Mouse (Mus musculus): ENCODE measurements around the gene Ifnl3. TPM values are rescaled to one million over a fixed set of nuclear protein-coding genes. Genes with fewer than 3 reads are reported as not detected.

Gene Ifnl3
- total and polyA plus RNA-seq, 3 experiments = not detected

DNA sequence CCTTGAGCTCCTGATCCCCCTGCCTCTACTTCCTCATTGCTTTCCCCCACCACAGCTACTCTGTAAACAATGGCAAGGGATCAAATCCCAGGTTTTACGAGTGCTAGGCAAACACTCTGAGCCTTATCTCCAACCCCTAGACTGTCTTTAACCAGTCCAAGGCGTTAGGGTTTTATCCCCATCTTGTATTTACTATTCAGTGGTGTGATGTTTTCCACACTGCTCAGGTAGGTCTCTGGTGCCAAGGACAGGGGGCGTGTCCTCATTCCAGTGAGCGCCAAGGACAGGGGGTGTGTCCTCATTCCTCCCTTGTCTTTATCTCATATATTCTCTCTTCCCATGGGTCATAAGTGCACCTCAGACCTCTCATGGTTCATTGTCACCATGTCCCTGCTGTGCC is 17.9 kb downstream of the Ifnl3 start, which contains the start of gene Sycn:
Gene Sycn (plus strand): TSS at position 360 of the 400 bp plus-strand sequence.
- Histone ChIP-seq H3K9ac (ENCODE audit: control insufficient read depth, low read depth, low read length, poor library complexity, severe bottlenecking) (no peak within 1 kb of the TSS), H3K36me3 (ENCODE audit: control insufficient read depth in 1 of 2, insufficient read depth in 2 of 2, low read length in 2 of 2) (no peaks in the 10 kb centered on the region), H3K27ac (ENCODE audit: control insufficient read depth, low read depth, low read length) (no peak within 1 kb of the TSS), H3K79me2 (ENCODE audit: control insufficient read depth, insufficient read depth, low read length, poor library complexity) (no peaks in the 10 kb centered on the region), H3K4me1 (ENCODE audit: control insufficient read depth in 1 of 2, insufficient read depth in 2 of 2, low read length in 2 of 2) (no peaks in the 10 kb centered on the region), H3K4me3 (ENCODE audit: control insufficient read depth in 1 of 2, insufficient read depth in 1 of 2, low read depth in 2 of 2, low read length in 2 of 2) (no peak within 1 kb of the TSS), H3K9me3 (replicated peaks; ENCODE audit: insufficient read depth, low read length) (no peaks in the 10 kb centered on the region), H3K27me3 (ENCODE audit: control insufficient read depth in 1 of 2, insufficient read depth in 2 of 2, low read length in 2 of 2) (no peaks in the 10 kb centered on the region)
- DNase-seq (ENCODE audit: low read depth, low spot score) = no peak
- TF ChIP-seq HCFC1 (IDR thresholded peaks at IDR 0.05; ENCODE audit: low read depth, low read length) (no peak), ZMIZ1 (IDR thresholded peaks at IDR 0.05; ENCODE audit: low read depth, low read length) (no peak), POLR2AphosphoS2 (IDR thresholded peaks at IDR 0.05; ENCODE audit: low read length) (no peak), TCF12 (IDR thresholded peaks at IDR 0.05; ENCODE audit: low read depth, low read length) (no peak), ETS1 (IDR thresholded peaks at IDR 0.05; ENCODE audit: low read depth, low read length) (no peak), CTCF (IDR thresholded peaks at IDR 0.05 in 2 of 3, conservative IDR thresholded peaks at IDR 0.05 in 1 of 3; ENCODE audit: control insufficient read depth in 1 of 3, insufficient read depth in 1 of 3, low read depth in 2 of 3, low read length in 3 of 3, poor library complexity in 1 of 3, severe bottlenecking in 1 of 3) (no peak), GABPA (IDR thresholded peaks at IDR 0.05; ENCODE audit: low read depth, low read length) (no peak), KAT2A (conservative IDR thresholded peaks at IDR 0.05; ENCODE audit: low read depth, low read length) (no peak), JUND (IDR thresholded peaks at IDR 0.05; ENCODE audit: low read depth, low read length) (no peak)

DNA sequence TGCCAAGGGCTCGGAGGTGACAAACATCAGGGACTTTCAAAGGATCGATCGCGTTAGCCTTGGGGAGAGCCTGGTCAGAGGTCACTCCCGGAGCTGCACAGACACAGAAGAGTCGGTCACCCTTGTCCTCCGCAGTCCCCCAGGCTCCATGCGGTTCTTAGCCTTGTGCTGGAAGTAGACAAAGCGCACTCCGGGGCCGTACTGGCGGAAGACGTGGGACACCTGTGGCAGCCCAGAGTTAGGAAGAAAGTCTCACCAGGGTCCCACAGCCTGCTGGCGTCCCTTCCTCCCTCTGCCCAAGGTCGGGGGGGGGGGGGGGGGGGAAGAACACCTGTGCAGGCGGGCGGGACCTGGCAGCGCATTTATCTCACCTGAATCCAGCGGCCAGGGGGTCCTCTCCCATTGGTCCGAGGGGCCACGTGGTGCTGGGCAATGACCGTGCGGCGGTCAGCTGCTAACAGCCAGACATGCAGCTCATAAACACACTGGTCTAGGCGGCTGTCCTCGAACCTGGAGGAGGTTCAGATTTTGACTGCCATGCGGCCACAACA is 21.5 kb downstream of the Ifnl3 start:
- Histone ChIP-seq H3K27ac (ENCODE audit: control insufficient read depth, low read depth, low read length) (no peak overlapping the region), H3K36me3 (ENCODE audit: control insufficient read depth in 1 of 2, insufficient read depth in 2 of 2, low read length in 2 of 2) (no peaks in the 10 kb centered on the region), H3K79me2 (ENCODE audit: control insufficient read depth, insufficient read depth, low read length, poor library complexity) (no peaks in the 10 kb centered on the region), H3K9ac (ENCODE audit: control insufficient read depth, low read depth, low read length, poor library complexity, severe bottlenecking) (no peak overlapping the region), H3K4me3 (ENCODE audit: control insufficient read depth in 1 of 2, insufficient read depth in 1 of 2, low read depth in 2 of 2, low read length in 2 of 2) (no peak overlapping the region), H3K9me3 (replicated peaks; ENCODE audit: insufficient read depth, low read length) (no peaks in the 10 kb centered on the region), H3K27me3 (ENCODE audit: control insufficient read depth in 1 of 2, insufficient read depth in 2 of 2, low read length in 2 of 2) (no peaks in the 10 kb centered on the region; a peak in 1 of 4 replicates), H3K4me1 (ENCODE audit: control insufficient read depth in 1 of 2, insufficient read depth in 2 of 2, low read length in 2 of 2) (0 out of 4 replicates have a peak, but pooled peaks cover 0 to 3% of the 10 kb centered on the region in 2 experiments)
- TF ChIP-seq GABPA (IDR thresholded peaks at IDR 0.05; ENCODE audit: low read depth, low read length) (no peak), MYB (IDR thresholded peaks at IDR 0.05; ENCODE audit: low read depth, low read length) (no peak), KAT2A (conservative IDR thresholded peaks at IDR 0.05; ENCODE audit: low read depth, low read length) (no peak), HCFC1 (IDR thresholded peaks at IDR 0.05; ENCODE audit: low read depth, low read length) (no peak), NELFE (IDR thresholded peaks at IDR 0.05; ENCODE audit: low read depth, low read length) (no peak), USF1 (IDR thresholded peaks at IDR 0.05; ENCODE audit: low read depth, low read length) (no peak), NRF1 (IDR thresholded peaks at IDR 0.05; ENCODE audit: insufficient read depth, low read depth, low read length, poor library complexity, severe bottlenecking) (no peak), MAX (IDR thresholded peaks at IDR 0.05; ENCODE audit: low read length) (no peak), RAD21 (IDR thresholded peaks at IDR 0.05; ENCODE audit: low read depth, low read length) (no peak), MEF2A (IDR thresholded peaks at IDR 0.05; ENCODE audit: extremely low read depth, insufficient replicate concordance, low read depth, low read length, poor library complexity, severe bottlenecking) (no peak), GATA1 (IDR thresholded peaks at IDR 0.05; ENCODE audit: low read depth, low read length) (no peak), TAL1 (IDR thresholded peaks at IDR 0.05; ENCODE audit: low read length) (no peak), POLR2A (IDR thresholded peaks at IDR 0.05; ENCODE audit: control insufficient read depth in 1 of 2, insufficient read depth in 1 of 2, low read depth in 1 of 2, low read length in 2 of 2, poor library complexity in 1 of 2) (no peak), MXI1 (IDR thresholded peaks at IDR 0.05; ENCODE audit: low read depth, low read length) (no peak), UBTF (IDR thresholded peaks at IDR 0.05; ENCODE audit: borderline replicate concordance, insufficient read depth, low read depth, low read length) (no peak), SIN3A (IDR thresholded peaks at IDR 0.05; ENCODE audit: low read length) (no peak), ZNF384 (IDR thresholded peaks at IDR 0.05; ENCODE audit: low read depth, low read length) (no peak)
- no peak for DNase-seq (ENCODE audit: low read depth, low spot score)

Data from MEL (cell line).